Mouse (Mus musculus): ENCODE data around the gene Ccng1.
A peak's percentile ranks its signal among the peaks of the same experiment; 100 is the strongest.

Gene Ccng1

DNA sequence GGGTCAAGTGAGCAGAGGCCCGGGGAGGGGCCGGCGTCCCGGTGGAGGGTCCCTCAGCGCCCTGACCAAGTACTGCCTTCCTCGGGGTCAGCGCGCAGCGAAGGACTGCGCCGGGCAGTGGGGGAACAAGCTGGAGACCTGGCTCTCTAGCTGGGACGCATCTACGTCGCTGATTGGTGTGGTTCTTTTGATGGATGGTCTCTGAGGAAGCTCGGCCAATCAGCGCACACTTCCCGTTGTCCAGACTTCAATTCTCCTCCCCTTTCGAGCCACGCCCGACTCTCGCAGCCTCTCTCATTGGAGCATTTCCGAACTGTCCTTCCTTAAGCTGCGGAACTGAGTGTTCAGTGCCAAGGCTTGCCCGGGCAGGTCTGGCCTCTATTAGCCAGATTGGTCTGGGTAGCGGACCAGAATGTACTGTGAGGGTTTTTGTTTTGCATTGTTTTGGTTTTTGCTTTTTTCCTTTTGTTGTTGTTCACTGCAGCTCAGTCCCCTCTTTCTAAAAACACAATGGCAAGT lies at the start of gene Ccng1:
Gene Ccng1, minus strand, starts transcription at position 203 of the 519 bp plus-strand sequence.
- DNase-seq = peak; percentile 94

- DNase-seq = no peak
Observed at GRCm38 (mm10) chr11:40790307-40790706, 35.2 kb upstream of the Ccng1 start.

DNA sequence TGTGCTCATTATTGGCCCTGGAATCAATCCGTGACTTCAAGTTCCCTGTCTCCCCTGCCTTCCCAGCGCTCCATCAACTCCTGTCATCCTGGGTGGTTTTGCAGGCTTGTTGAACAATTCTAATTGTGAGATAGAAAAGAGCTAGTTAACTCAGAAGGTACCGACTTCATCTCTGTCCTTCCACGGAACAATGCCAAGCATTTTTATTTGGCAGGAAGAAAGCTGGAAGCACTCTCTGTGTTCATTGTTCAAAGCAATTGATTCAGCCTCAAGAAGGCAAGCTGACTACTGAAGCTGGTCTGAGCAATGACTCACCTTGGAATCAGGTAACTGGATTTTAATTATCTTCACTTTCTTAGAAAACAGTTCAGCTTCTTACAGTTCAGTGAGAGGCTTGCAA lies 34.6 kb upstream of the Ccng1 start:
- DNase-seq = no peak

DNA sequence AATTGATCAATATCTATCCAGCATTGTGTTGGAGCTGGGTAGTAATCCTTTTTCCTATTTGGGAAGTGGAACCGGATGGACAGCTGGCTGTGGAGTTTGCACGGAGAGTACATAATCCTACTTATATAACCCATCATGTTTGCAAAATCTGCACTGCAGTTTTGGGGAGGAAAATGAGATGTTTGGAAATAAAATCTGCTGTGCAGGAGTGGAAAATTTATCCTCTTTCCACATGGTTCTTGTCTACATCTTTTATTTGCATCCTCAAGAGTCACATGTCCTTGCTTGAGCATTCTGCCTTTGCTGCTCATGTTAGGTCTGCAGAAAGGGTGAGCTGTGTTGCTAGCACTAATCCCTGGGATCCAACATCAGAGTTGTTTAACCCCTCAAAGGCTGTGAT lies 31.8 kb upstream of the Ccng1 start:
- no peak for DNase-seq

DNA sequence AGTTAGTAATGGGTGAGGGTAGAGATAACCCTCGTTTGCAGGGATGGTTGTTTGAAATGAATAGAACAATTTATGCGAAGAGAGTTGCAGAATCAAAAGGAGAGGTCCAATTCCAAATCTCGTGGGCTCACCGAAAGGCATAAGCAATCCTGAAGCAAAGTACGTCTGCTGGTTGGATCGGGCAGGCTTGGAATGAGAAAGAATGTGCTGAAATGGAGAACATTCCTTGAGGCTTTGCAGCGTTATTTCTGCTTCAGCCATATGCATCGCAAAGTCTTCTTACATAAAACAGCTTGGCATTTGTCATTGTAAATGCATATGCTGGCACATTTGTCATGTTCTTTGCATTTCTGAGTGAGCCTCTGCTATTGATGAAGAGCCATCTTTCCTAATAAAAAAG lies 29.2 kb upstream of the Ccng1 start:
- no peak for DNase-seq

- no peak for DNase-seq
Observed at GRCm38 (mm10) chr11:40783346-40783745, 28.2 kb upstream of the Ccng1 start.

GRCm38 (mm10) chr11:40781857-40782256 lies 26.7 kb upstream of the Ccng1 start:
- no peak for DNase-seq

GRCm38 (mm10) chr11:40775315-40776269 lies 20.5 kb upstream of the Ccng1 start:
- DNase-seq = peak; percentile 37

DNA sequence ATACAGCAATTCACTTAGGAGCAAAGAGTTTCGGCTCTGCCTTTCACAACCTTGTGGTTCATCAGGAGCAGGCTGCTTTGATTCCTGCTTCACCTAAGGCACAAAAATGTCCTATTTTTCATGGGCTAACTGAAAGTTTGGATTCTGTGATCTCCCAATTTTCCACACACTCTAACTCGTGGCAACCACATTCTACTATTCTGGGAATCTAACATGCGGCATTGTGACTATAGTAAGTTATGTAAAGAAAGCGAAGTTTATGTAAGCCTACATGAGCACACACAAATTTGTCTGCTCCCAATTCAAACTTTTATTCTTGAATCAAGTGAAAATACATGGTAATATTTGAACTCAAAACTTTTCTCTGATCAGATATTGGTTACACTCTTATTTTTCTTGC lies 9.6 kb upstream of the Ccng1 start:
- DNase-seq = no peak

GRCm38 (mm10) chr11:40763395-40763794 lies 8.3 kb upstream of the Ccng1 start:
- DNase-seq = peak; percentile 21

- DNase-seq = no peak
Observed at GRCm38 (mm10) chr11:40759896-40760295, 4.8 kb upstream of the Ccng1 start.

- DNase-seq = no peak
Observed at GRCm38 (mm10) chr11:40755968-40756367, 857 bp upstream of the Ccng1 start.

GRCm38 (mm10) chr11:40754664-40755107 lies 425 bp downstream of the Ccng1 start:
- no peak for DNase-seq

DNA sequence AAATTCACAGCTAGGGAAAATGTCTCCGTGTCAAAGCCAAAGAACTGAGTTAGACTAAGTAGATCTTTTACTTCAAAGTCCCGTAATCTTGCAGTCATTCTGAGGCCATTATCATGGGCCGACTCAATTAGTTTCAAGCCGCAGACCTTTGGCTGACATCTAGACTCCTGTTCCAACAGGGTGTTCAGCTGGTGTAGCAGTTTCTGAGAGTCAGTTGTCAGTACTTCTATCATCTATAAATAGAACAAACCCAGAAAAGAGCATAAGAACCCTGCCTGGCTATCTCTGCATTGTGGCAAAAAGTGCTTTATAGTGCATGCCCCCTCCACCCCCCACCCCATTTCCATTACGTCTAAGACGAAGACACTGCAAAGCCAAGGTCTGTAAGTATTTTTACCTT lies 1.3 kb downstream of the Ccng1 start:
- DNase-seq = no peak

- DNase-seq = no peak
Observed at GRCm38 (mm10) chr11:40747716-40748115, 7.4 kb downstream of the Ccng1 start.

DNA sequence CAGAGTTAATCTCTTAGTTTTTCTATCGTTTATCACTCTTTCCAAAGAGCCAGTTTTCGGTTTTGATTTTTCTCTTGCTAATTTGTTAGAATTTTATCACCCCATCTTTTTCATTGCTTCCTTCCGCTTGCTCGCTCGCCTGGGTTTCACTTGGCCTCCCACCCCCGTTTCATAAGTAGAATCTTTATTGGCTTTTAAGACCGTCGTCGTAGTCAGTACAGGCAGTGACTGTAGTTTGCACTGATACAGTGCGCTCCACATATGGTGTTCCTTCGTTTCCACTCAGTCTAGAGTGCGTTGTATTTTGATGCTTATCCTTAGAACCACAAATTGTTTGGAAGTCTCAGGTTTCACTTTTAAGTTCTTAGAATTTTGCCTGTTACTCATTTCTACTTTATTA lies 8.8 kb downstream of the Ccng1 start:
- DNase-seq = no peak

DNA sequence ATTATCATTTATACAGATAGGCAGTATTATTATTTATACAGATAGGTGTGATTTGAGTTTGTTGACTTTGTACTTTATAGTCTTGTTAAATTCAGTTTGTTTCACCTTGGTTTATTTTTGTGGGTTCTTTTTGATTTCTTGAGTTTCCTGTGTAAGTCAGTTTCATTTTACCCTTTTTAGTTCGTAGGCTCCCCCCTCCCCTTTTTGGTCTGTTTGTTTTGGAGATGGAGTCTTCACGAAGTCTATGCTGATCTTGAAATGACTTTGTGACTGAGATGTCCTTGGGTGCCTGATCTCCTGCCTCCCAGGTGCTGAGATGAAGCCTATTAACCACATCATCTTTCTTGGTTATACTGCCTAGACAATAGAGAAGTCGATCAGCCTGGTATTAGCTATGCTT lies 10.8 kb downstream of the Ccng1 start:
- no peak for DNase-seq

DNA sequence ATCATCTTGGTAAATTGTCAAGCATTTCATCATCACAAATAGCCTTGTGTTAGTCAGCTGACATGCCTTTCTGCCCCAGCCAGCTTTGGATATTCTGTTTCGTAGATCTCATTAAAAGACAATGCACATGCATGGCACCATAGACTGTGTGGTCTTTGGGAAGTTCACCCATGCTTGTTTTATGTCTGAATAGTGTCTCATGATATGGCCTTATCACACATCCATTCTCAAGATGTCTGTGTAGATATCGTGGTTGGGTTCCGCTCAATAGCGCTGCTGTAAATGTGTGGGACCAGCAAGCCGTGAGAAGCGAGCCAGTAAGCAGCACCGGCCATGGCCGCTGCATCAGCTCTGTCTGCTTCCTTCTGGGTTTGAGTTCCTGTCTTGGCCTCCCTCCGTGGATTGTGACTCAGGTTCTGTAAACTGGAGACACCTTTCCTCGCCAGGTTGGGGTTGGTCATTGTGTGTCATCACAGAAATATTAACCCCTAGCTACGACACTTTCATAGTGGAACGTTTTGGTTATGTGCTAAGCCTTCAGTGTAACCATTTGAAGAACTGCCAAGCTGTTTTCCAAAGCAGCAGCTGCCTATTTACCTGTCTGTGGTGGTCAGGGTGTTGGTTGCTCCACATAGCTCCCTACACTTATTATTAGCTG lies 13.4 kb downstream of the Ccng1 start:
- no peak for DNase-seq

GRCm38 (mm10) chr11:40737369-40737768 lies 17.7 kb downstream of the Ccng1 start:
- no peak for DNase-seq

GRCm38 (mm10) chr11:40734251-40734752 lies 20.8 kb downstream of the Ccng1 start:
- no peak for DNase-seq

GRCm38 (mm10) chr11:40733339-40734174 lies 21.6 kb downstream of the Ccng1 start, which contains the start of the genes Hmmr and Nudcd2:
Gene Hmmr, minus strand, starts transcription at chr11:40733422.
Gene Nudcd2, plus strand, starts transcription at chr11:40733667.
- DNase-seq = peak; percentile 95

DNA sequence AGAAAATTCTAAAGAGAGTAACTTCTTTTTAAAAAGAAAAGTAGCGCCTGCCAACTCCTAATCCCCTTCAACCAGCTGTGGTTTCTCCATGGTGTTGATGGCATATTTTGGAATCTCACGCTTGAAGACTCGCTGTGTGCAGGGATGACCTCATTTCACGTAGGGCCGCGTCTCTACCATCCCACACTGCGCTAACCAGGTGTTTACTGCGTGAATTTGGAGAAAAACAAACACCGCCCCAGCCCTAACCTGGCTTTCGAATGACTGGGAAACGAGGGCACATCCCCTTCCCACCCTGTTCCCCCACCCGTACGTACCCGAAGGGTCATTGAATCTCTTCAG lies 22.1 kb downstream of the Ccng1 start:
- DNase-seq = no peak

- DNase-seq = no peak
Observed at GRCm38 (mm10) chr11:40718324-40718723, 36.8 kb downstream of the Ccng1 start.

Measured in kidney, postnatal 10 days (tissue).